Mouse (Mus musculus): ENCODE measurements around the gene Usf1.

Gene Usf1

DNA sequence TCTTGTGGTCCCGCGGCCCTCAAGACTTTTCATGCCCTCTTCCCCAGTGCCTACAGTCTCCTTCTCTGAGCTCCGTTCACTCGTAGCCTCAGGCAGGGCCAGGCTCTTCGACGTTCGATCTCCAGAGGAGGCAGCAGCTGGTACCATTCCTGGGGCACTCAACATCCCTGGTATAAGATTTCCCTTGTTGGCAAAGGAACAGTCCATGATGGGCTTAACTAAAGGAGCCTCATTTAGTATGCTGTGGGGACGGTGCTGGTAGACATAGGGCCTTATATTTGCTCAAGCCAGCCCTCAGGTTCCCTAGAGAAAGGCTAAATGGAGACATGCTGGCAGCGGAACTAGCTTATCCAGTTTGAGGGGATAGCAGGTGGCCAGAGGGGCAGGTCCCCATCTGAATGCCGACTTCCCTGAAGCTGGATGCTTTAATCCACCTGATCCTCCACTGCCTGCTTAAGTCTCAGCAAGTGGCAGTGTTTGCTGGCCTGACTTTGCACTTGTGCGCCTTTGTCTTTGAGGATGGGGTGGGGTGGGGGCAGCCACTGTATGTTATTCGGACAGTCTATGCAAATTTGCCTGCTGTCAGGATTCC lies 8.3 kb downstream of the Usf1 start:
- no peak for DNase-seq

DNA sequence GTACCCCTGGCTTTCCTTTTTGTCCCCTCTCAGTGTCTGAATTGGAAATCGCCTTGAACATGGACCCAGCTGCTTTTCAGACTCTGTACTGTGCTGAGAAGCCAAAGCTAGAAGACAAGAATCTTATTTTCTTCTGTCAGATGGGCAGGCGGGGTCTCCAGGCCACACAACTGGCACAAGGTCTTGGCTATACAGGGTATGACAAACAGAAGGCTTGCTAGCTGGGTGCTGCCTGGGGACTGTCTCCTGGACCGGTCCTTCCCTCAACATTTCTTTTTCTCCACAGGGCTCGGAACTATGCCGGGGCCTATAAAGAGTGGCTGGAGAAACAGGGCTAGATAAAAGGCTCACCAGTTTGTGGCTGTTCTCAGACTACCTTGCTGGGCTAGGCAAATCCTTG lies 8.8 kb downstream of the Usf1 start:
- DNase-seq = no peak

DNA sequence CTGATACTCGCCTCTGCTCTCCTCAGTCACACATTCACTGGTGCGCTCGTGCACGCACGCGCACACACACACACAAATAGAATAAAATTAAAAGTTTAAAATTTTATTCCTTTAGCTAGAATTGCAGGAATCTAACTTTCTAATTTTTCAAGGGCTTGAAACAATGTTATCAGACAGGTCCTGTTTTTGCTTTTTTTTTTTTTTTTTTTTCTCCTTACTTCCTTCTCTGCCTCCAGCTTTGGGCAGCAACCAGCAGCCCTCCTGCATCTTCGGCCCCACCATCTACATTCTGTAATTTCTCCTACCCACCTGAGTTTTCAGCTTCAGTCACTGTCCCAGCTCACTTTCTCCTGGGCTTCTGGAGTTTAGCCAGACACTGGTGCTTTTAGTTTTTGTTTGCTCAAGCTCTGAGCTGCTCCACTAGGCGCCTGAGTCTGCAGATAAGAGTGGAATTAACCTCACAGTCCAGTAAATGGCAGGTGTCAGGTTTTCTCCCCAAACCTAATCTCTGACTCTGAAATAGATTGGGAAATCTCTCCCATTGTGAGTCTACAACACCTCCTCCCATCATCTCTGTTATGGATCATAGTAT lies 11.5 kb downstream of the Usf1 start:
- no peak for DNase-seq

DNA sequence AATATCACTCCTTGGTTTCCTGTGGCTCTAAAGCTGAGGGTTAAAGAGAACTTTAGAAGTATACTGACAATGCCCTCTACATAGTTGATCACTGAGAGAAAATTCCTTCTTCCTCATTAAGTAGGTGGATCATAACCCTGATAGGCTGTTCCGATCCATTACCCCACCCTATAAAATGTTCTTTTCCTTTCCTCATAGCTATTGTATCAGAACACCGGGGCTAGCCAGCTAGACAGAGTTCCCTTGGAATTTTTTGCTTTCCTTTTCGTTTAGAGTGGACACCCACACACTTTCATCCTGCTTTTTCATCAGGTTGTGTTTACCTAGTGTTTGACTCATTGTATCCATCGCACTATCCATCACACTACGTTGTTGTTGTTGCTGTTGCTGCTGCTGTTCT lies 13.5 kb downstream of the Usf1 start:
- DNase-seq = no peak

DNA sequence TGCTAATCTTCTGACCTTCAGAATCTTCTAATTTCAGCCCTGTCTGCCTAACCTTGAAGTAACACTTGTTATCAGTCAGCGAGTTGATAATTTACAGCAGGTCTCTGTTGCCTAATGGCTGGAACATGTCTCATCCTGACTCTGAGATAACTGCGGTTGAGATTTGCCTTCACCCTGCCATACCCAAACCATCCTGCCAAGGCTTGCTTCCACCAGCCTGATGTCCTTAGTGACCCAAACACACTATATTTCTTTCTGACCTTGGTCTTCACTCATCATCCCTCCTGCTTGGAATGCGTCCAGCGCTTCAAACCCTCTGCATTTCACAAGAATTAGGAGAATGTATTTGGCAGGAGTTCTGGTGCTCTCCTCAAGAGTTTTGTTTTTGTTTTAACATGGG lies 14.0 kb downstream of the Usf1 start:
- DNase-seq = no peak

DNA sequence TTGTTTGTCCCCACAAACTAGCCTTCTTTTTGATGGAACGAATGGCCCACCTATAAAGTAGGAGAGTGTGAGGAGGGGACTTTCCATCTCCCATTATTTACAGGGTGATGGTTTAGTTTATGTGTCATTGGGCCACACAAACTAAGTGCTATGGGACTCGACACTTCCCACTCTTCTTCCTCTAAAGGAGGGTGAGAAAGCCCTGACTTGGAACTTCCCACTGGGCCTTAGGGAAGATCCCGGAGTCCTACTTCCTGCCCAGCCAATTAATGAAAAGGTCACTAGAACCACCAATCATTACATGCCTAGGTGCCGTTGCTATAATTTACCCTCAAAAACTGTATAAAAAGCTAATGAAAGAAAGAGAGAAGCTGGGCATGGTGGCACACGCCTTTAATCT lies 21.0 kb downstream of the Usf1 start:
- DNase-seq = no peak

DNA sequence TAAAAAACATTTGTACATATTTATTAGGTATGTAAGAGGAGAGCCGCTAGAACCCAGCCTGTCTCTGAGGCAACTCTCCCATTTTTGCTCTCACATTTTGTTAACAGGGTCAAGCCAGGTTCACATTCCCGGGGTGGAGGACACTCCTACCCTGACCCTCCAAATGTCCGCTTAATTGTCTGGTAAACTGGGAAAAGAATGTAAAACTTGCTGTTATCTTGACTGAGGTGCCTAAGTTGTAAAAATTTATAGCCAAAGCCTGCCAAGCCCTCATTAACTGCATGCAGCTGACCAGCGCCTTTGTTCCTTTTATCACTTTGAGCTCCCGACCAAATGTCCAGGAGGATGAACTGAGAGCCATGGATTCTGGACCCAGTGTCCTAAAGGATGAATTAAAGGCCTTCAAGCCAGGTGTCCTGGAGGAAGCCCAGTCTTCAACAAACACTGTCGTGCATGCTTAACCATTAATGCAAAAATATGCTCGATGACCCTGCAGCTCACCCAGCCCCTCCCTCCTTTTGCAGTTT lies 24.2 kb downstream of the Usf1 start:
- no peak for DNase-seq

DNA sequence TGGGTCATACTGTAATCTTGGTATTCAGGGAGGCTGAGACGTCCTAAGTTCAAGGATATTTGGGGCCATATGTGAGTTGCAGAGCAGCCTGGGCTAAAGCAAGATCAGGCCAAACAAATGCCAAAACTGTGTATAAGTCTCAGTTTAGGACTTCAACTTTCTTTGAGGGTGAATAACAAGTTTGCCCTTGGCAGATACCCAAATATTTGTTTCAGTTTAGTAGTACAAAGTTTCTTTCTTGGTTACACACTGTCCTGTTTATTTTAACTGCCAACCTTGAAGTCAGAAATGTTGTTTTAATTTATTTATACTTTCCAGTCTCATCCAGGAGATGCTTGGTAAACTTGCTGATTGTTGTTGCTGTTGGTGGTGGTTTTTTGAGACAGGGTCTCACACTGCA lies 24.9 kb downstream of the Usf1 start:
- DNase-seq = no peak

DNA sequence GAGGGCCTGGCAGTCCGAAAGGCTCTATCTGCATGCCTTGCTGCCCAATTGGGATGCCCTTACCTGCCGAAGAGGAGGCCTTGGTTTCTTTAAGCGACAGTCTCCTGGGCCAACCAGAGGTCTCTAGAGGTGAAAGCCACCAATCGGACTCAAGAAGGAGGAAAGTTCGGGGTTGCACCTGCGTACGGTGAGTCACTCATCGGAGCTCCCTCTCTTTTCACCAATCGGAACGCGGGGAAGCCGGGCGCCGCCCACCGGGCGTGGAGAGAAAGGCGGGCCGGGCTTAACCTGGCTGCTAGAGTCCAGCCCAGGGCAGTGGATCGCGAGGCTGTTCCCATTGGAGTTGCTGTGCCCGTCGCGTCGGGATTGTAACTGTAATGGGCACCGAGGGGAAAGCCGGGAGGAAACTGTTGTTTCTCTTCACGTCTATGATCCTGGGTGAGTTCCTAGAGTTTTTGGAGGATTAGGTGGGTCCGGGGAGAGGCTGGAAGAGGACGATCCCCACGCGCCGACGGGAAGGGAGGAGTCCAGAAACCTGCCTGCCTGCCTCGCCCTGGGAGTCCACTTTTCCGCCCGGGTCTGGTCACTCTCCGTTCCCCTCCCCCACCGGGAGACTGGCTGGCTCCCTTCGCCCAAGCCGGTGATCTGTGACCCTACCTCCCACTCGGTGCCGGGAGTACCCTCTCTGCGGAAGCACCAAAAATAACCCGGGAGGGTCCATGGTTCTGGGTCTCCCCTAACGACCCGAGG lies 26.3 kb downstream of the Usf1 start, which contains the start of gene F11r:
Gene F11r, plus strand, starts transcription at position 272 of the 750 bp plus-strand sequence.
- DNase-seq = peak; percentile 68

DNA sequence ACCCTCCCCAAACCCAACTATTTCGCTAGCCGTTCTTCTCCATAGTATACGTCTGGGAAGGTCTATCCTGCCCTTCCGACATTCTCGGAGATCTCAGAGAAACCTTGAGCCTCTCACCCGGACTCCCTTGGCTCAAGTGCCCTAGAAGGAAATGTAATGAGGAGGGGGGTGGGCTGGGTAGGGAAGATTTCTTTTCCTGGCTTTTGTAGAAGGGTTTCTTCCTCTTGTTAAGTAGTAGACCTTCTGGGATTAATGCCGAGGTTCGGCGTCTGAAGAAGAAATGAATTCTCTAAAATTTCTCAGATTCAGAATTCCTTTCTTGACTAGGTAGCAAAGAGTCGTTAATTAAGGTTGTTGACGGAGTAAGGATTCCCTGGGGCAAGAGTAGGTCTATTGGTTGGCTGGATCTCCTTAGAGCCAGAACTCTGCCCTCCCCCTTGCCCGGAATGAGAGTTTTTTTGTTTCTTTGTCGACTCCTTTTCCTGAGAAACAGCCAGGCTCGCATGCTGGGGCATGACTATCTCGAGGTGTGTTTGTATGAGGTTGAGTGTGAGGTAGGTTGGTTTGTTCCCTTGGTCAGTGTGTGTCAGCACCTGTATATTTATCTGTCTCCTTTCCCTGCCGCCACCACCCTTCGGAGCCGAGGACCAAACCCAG lies 27.0 kb downstream of the Usf1 start:
- no peak for DNase-seq

DNA sequence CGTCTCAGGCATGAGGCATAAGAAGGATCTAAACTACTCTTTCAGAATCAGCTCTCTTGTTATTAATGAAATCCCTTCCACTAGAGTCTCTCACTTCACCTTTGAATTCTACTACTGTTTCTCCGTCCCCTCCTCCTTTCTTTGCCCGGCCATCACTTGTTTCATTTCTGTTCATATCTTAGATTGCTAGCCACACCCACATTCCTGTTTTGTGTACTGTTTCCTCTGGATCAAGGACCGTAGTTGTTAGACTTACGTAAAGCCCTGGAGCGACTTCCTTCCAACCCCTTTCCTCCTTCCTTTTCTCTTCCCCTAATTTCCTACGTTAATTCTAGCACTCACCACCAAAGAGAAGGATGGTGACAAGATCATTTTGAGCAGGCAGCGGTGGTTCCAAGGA lies 28.0 kb downstream of the Usf1 start:
- no peak for DNase-seq

DNA sequence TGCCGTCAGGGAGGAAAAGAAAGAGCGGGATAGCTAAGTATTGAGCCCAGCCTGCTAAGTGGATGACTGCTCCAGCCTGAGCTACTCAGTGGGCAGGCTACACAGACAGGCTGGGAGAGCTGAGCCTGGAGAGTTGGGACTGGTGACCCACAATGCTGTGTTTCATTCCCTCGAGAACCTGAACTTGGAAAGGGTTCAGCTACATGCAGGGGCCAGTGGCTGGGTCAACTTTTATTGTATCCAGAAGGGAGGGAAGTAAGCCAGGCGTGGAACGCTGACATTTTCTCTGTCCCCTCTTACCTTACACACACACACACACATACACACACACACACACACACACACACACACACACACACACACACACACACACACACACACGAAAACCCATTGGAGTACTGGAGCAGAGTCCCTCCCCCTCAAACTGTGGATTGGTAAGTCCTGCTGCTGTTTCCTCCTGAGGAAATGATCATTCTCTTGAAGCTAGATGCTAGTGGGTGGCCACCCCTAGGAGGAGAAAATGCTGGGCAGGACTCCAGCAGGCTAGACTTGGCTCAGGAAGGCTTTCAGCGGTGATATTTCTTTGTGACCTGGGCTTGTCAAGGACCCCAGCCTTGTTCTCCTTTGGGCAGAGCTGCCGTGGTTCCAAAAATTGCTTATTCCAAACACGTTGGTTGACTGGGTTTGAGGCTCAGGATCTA lies 29.1 kb downstream of the Usf1 start:
- DNase-seq = no peak

DNA sequence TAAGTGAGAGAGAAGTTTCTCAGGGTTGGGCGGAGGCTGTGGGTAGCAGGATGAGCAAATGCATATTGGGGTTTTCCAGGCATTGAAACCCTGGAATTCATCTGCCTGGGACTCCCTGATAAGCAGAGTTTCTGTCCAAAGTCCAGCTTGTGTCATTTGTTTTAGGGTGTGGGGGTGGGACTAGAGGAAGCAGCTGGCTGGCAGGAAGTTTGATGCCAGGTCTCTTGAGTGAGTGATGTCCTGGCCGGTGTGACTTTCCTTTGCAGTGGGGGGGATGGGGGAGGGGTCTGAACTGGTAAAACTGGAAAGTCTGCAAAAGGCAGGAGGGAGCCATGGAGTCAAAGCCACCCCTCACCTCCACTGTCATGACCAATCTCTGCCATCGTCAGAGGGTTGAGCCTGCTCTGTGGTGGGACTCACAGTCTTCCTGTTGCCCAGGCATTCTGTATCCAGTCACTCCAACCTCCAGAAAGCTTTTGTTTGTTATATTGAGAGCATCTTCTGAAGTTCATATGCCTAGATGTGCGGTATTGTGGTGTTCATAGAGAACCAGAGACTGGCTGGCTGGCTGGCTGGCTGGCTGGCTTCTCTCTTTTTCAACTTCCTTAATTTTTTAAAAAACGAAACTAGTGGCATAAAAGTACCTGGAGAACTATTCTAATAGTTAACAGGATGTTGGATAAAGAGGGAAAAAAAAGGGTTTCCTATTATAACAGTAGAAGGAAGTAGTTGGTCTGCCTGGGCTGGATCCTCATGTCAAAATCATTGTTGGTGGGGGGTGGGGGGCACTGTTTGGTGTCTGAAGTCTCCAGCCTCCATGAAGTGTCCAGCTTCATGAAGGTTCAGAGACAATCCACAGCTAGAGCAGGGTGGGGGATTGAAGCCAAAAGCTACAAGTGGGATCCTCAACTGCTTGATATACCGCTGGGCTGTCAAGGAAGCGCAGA lies 30.6 kb downstream of the Usf1 start:
- DNase-seq = no peak

DNA sequence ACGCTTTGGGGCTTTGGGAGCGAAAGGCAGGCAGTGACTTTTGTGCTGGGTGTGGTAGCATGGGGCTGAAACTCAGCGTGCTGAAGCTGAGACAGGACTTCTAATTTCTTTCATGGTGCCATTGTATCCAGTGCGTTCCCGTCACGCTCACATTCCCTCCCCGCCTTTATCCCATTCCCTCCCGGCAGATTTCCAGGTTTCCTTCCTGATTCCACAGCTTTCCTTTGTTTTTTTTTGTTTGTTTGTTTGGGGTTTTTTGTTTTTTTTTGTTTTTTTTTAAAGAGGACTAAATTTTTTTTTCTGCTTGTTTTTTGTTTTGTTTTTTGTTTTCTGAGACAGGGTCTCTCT lies 31.3 kb downstream of the Usf1 start:
- no peak for DNase-seq

DNA sequence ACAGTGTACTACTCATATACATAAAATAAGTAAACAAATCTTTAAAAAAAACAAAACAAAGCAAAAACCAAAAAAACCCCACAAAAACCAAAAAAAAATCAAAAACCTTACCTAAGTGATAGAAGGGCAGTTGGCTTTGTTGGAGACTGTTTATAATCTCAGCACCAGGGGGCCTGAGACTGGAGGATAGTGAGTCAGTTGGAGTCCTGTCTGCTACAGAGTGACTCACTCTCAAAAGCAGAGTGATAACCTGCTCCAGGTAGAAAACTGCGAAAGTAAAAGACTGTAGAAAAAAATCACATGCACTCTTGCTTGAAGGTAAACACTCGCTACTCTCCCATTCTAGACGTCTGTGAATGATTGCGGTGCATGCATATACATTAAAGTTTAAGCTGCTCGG lies 33.9 kb downstream of the Usf1 start:
- DNase-seq = no peak

DNA sequence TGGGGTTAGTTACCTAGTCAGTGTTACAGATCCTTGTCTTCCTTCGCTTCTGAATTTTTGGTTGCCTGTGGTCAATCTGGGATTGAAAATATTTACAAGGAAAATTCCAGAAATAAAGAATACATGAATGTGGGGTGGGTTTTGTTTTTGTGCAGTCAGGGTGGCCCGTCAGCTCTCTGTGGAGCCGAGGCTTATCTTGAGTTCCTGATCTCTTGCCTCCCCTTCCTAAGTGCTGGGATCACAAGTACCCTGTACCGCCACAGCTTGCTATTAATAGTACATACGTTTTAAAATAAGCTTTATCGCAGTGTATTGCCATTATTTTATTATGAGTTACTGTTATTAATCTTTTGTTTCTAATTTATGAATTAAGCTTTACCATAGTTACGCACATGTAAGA lies 35.7 kb downstream of the Usf1 start:
- DNase-seq = no peak

DNA sequence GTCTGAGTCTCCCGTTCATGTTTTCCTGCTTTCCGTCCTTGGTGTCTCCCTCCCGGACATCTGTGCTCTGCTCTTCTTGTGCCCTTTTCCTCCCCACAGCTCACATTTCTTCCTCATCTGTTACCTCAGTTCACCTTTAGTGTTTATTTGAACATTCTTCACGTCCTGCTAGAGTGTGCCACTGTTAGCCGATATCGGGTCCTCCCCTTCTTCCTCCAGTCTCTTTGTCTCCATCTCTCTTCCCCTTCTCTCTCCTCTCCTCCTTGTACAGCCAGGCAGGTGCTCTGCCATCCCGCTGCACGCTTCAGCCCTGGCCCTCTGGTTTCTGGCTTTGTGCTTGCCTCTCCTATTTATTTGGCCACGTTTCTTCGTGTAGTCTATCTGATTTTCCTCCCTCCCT lies 36.6 kb downstream of the Usf1 start:
- no peak for DNase-seq

DNA sequence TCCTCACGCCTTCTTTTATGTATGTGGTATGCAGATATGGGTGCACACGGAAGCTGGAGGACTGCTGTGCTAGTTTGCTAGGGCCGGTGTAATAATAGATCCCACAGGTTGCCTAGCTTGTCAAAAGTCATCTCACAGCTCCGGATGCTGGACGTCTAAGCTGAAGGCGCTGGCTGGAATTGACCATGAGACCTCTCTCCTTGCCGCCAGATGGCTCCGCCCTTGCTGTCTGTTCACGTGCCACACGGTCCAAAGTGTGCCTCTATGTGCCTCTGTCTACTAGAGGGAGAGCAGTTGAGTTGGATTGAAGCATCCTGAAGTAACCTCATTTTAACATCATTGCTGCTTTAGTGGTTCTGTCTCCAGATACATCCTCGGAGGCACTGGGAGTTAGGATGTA lies 38.9 kb downstream of the Usf1 start:
- no peak for DNase-seq

DNA sequence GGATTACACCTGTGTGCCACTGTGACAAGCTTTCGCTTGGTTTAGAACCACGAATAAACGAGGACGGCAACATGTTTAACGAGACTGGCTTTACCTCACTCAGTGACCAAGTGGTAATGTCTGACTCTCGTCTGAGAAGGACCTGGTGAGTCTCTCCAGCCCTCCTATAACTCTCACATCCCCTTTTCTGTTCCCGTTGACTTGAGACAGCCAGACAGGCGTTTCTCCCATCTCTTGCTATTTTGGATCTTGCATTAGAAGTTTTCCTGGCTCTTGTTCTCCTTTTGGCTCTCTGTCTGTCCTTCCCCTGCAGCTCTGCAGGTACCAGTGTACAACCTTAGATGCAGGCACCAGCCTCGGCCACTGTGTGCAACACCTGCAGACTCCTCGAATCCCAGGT lies 39.9 kb downstream of the Usf1 start:
- no peak for DNase-seq

DNA sequence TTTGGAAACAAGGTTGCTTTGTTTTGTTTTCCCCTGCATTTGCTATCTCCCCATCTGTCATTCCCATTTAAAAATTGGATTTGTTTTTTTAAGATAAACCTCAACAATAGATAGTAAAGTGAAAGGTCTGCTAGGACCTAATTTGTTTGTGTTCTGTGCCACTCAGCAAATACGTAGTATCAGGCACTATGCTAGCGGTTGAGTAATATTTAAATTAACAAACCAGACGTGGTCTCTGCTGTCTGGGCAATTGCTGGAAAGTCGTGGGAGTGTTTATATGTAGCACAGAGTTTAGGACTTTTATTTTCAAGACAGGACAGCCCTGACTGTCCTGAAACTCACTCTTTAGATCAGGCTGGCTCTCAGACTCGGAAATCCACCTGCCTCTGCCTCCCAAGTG lies 41.4 kb downstream of the Usf1 start:
- DNase-seq = no peak

DNA sequence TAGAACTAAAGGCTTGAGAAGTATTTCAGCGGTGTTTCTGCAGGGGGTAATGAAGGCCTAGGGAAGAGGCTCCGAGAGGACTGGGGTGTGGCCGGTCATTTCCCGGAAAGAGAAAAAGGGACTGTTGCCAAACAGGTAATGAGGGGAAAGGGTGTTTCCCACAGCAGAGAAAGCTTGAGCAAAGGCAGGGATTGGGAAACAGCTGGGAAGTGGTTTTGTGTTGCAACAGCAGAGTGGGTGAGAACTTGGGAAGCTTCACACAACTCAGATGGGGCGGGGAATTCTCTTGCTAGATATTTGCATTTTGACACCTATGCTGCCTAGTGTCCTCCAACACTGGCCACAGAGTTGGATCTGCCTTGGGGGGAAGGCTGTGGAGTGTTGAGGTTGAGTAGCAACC lies 41.8 kb downstream of the Usf1 start:
- no peak for DNase-seq

DNA sequence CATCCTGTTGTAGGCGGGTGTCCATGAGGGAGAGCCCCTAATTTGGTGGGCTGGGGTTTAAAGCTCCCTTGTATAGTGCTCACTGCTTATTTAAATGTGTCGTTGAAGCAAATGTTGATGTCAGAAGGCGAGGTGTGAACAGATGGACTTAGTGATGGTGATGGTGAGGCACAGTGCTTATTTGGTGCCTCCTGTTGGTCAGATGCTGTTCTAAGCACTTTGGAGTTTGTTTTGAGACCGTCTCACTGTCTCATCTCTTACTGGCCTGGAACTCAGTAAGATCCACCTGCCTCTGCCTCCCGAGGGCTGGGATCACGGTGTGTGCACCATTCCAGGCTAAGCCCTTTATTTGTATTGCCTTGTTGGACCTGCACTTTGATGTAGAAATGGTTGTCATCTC lies 43.8 kb downstream of the Usf1 start:
- DNase-seq = no peak

Measured in thymus, postnatal 25 days (tissue).